Mouse (Mus musculus) erythroblast, embryonic 14.5 days (primary cell): ENCODE results near the gene Galr2.

ENCODE experiments used
- GATA1 ChIP-seq: IDR thresholded peaks from 2 replicates; pipeline ENCODE4 v1.6.1; 2012; ENCODE audit warnings: low read length, inconsistent platforms, mixed read lengths
- TAL1 ChIP-seq: IDR thresholded peaks from 3 replicates; pipeline ENCODE4 v1.6.1; 2012; ENCODE audit warnings: low read length, inconsistent platforms, mixed read lengths

DNA sequence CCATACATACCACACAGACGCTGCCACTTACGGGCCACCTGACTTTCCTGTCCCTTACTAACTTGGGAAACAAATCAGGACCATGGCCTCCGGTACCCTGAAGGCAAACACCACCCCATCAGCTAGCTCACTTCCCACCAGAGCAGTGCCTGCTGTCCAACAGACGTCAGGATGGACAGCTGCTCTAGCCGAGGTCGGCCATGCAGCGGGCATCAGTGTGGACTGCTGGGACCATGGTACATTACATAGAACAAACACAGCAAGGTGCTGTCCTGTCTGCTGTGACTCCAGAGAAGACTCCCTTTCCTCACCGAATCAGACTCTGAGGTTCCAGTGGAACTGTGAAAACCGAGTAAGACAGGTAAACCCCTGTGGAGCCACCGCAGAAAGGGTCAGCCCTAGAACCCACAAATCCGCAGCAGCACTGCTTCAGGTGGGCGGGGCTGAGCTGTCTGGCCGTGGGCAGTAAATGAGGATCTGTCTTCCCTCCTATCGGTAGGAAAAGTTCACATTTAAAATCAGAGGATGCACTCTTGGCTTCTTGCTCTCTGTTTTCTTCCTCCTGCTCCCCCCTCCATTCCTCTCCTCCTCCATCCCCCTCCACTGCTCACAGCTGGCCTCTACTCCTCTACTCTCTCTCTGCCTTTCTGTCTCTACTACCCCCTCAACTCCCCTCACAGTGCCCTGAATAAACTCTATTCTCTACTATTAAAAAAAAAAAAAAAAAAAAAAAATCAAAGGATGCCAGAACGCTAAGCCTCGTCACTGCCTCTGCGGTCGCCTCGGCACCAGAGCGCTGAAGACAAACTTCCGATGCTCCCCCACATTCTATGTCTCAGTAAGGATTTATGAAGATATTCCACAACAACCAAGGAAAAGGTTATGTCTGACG, 25.4 kb upstream of the Galr2 start:
- TF ChIP-seq GATA1, result no peak
- TF ChIP-seq TAL1, result no peak
